Mouse (Mus musculus) thymus, adult 2 months (tissue): ENCODE measurements around the gene Tubb2a.

Experiments used
- CTCF ChIP-seq: fragments of 200-500 bp; IDR thresholded peaks from 2 replicates; pipeline ENCODE4 v1.5.1; 2012; ENCODE audit warnings: mild to moderate bottlenecking, control low read depth, low read length, moderate library complexity, borderline replicate concordance; ENCODE audit not compliant: control insufficient read depth, poor library complexity, insufficient read depth; ENCODE audit errors: extremely low read depth
- POLR2A ChIP-seq: fragments of 200-500 bp; IDR thresholded peaks from 2 replicates; pipeline ENCODE4 v1.6.1; 2012; ENCODE audit warnings: mild to moderate bottlenecking, low read length, control low read depth, moderate library complexity; ENCODE audit not compliant: control insufficient read depth, poor library complexity, insufficient read depth; ENCODE audit errors: extremely low read depth

DNA sequence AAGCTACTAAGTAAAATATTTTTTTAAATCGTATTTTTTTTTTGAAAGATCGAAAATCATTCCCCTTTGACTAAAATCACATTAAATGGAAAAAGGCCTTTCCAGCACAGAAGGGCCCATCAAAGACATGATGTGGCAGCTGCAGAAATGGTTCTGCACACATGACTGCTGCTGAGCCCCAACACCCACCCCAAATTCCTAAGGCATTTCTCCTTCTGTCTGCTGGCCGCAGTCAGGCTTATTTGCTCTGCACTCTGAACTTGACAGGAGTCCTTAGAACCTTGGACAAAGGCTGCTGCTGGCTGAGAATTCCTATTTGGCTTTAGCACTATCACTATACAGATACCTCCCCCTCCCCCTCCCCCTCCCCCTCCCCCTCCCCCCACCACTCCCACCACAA, 5.0 kb downstream of the Tubb2a start:
- no peak for TF ChIP-seq CTCF
- TF ChIP-seq POLR2A: no peak
